Comparison of ENCODE assay signal across 24 mouse cellular contexts in genomic region chr8:89534605-89535004, GRCm38 (mm10).
"Had no signal": no experiment of that assay in that cellular context is flagged by ENCODE, and none has a peak within 500 bp of the region (broad histone marks: within the 10 kb centered on the region; RNA-seq: fewer than 3 reads in every experiment).

No protein-coding gene starts in this region.

- ATAC-seq: intestine, embryonic 15.5 days; liver, postnatal 0 days had no signal

- H3K9ac ChIP-seq: intestine, embryonic 15.5 days; limb, embryonic 12.5 days; limb, embryonic 15.5 days; liver, embryonic 14.5 days; liver, postnatal 0 days; lung, embryonic 14.5 days; neural tube, embryonic 12.5 days; neural tube, embryonic 15.5 days; stomach, embryonic 15.5 days had no signal

- H3K36me3 ChIP-seq: intestine, embryonic 15.5 days; limb, embryonic 12.5 days; limb, embryonic 15.5 days; midbrain, embryonic 10.5 days; neural tube, embryonic 12.5 days; neural tube, embryonic 15.5 days; stomach, embryonic 15.5 days had no signal

- H3K4me1 ChIP-seq: intestine, embryonic 15.5 days; megakaryocyte, embryonic 14.5 days; midbrain, embryonic 10.5 days; neural tube, embryonic 12.5 days; stomach, embryonic 15.5 days had no signal

- H3K4me3 ChIP-seq: intestine, embryonic 15.5 days; left cerebral cortex, adult 2 months; limb, embryonic 12.5 days; limb, embryonic 15.5 days; megakaryocyte, embryonic 14.5 days; midbrain, embryonic 10.5 days; neural tube, embryonic 12.5 days; neural tube, embryonic 15.5 days; stomach, embryonic 15.5 days had no signal

- H3K27me3 ChIP-seq: intestine, embryonic 15.5 days; limb, embryonic 15.5 days; megakaryocyte, embryonic 14.5 days; neural tube, embryonic 12.5 days; stomach, embryonic 15.5 days had no signal

- H3K9me3 ChIP-seq: intestine, embryonic 15.5 days; limb, embryonic 12.5 days; limb, embryonic 15.5 days; midbrain, embryonic 10.5 days; neural tube, embryonic 12.5 days; neural tube, embryonic 15.5 days; stomach, embryonic 15.5 days had no signal

- DNase-seq: kidney, adult 18-20 months; kidney, postnatal 10 days; kidney, postnatal 36 days; layer of hippocampus, postnatal 36 days; liver, postnatal 0 days; lung, embryonic 14.5 days; lung, postnatal 10 days; lung, postnatal 36 days; midbrain, embryonic 14.5 days; right cerebral cortex, adult 18-20 months; right cerebral cortex, postnatal 14 days; right cerebral cortex, postnatal 4 days; thymus, postnatal 25 days had no signal

- H3K4me2 ChIP-seq: intestine, embryonic 15.5 days; limb, embryonic 15.5 days; liver, embryonic 11.5 days; lung, embryonic 14.5 days; neural tube, embryonic 12.5 days; neural tube, embryonic 15.5 days; stomach, embryonic 15.5 days had no signal

- H3K27ac ChIP-seq: intestine, embryonic 15.5 days; left cerebral cortex, adult 2 months; limb, embryonic 12.5 days; limb, embryonic 15.5 days; liver, embryonic 14.5 days; midbrain, embryonic 10.5 days; neural tube, embryonic 12.5 days; neural tube, embryonic 15.5 days; stomach, embryonic 15.5 days had no signal
